Mouse (Mus musculus): ENCODE data around the gene Kbtbd3.
A peak's percentile ranks its signal among the peaks of the same experiment; 100 is the strongest.

The Kbtbd3 gene

DNA sequence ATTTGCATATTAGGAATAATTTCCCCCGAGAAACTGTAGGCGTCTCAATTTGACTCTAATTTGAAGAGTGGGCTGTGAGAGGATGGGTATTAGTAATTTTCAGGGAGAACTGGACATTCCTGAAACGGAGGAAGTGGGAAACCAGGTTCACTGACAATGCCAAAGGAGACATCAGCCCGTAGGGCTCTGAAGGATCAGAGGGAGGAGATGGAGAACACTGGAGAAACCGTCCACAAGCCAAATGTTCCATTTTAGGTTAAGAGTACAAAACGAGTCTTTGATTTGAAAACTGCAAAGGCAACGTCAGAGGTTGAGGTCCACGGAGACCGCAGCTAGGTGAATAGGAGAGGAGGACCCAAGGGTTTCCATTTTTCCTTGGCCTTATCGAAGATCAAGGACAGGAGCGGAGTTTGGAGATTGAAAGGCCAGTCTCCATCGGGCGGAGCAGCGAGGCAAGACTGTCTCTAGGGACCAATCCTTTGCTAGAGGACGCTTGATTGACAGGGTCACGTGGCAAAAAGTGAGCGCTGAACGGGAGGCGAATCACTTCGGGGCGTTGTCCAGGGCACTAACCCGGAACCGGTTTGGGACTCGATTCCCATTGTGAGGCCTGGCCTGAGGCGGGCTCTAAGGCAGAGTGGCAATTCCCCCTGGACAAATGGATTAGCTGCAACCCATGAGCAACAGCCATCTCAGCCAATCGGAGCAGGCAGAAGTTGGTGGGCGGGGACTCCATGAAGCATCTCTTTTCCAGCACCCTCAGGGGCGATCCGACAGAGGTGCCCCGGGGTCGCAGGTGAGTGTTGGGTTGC lies 66.4 kb downstream of the Kbtbd3 start, which contains the start of gene Msantd4:
Gene Msantd4, plus strand, starts transcription at position 735 of the 812 bp plus-strand sequence.
- DNase-seq (ENCODE audit: low read depth, low spot score) = peak; percentile 94
- no peaks in the 10 kb centered on the region for H3K27me3 ChIP-seq (ENCODE audit: control insufficient read depth, insufficient read depth, low read length, poor library complexity, severe bottlenecking)
- H3K36me3 ChIP-seq (ENCODE audit: control insufficient read depth, insufficient read depth, low read length, poor library complexity, severe bottlenecking) = no peaks in the 10 kb centered on the region

- DNase-seq (ENCODE audit: low read depth, low spot score) = no peak
- Histone ChIP-seq H3K27me3 (ENCODE audit: control insufficient read depth, insufficient read depth, low read length, poor library complexity, severe bottlenecking) (no peaks in the 10 kb centered on the region), H3K36me3 (ENCODE audit: control insufficient read depth, insufficient read depth, low read length, poor library complexity, severe bottlenecking) (peaks cover under 1% of the 10 kb centered on the region; the same call in 1 of the 2 replicates)
These were observed 67.0 kb downstream of the Kbtbd3 start for GRCm38 (mm10) chr9:4376640-4377120.
